Mouse (Mus musculus) inflammation-experienced regulatory T-cells, adult 16 weeks (primary cell): ENCODE results near the gene Ifih1. TPM values are rescaled to one million over a fixed set of nuclear protein-coding genes. Genes with fewer than 3 reads are reported as not detected.

Experiments used
- polyA plus RNA-seq: library from polyadenylated mRNA; unstranded; fragments of 100-300 nt; shearing (Covaris generic); gene quantifications from one replicate; pipeline ENCODE4 v1.2.1, GENCODE M21; 2017

Gene Ifih1
- 17.3 TPM for polyA plus RNA-seq

GRCm38 (mm10) chr2:62646014-62646645, at the start of gene Ifih1:
Gene Ifih1, minus strand, starts transcription at chr2:62646255.

GRCm38 (mm10) chr2:62664135-62664670, 18.1 kb upstream of the Ifih1 start, which contains the start of gene Gca:
Gene Gca, plus strand, starts transcription at chr2:62664285.

GRCm38 (mm10) chr2:62573753-62574159, 72.3 kb downstream of the Ifih1 start, which contains the start of gene Fap:
Gene Fap, minus strand, starts transcription at chr2:62574075.

Other genes starting within 250 kb of the Ifih1 start
- gene Dpp4, start 234.0 kb downstream of the Ifih1 start, polyA plus RNA-seq, result 154 TPM
- not detected for gene Gcg, start 162.6 kb downstream of the Ifih1 start, polyA plus RNA-seq
- 0.30 TPM for gene Fap, start 72.2 kb downstream of the Ifih1 start, polyA plus RNA-seq
- gene Gca, start 18.0 kb upstream of the Ifih1 start, polyA plus RNA-seq, result 1.4 TPM